Mouse (Mus musculus) activated CD4-positive, CD25-positive, alpha-beta regulatory T cell (primary cell): ENCODE measurements around the gene Clba1. TPM values are rescaled to one million over a fixed set of nuclear protein-coding genes. Genes with fewer than 3 reads are reported as not detected.

Experiments
- polyA plus RNA-seq, 2 experiments: library from polyadenylated mRNA; unstranded; fragments of 100-300 nt; shearing (Covaris generic); gene quantifications; one replicate each; pipeline ENCODE4 v1.2.1; 2017

Clba1 gene
- under 1 TPM in 1 of 2 experiments, not detected in 1; 0.80 TPM for polyA plus RNA-seq

DNA sequence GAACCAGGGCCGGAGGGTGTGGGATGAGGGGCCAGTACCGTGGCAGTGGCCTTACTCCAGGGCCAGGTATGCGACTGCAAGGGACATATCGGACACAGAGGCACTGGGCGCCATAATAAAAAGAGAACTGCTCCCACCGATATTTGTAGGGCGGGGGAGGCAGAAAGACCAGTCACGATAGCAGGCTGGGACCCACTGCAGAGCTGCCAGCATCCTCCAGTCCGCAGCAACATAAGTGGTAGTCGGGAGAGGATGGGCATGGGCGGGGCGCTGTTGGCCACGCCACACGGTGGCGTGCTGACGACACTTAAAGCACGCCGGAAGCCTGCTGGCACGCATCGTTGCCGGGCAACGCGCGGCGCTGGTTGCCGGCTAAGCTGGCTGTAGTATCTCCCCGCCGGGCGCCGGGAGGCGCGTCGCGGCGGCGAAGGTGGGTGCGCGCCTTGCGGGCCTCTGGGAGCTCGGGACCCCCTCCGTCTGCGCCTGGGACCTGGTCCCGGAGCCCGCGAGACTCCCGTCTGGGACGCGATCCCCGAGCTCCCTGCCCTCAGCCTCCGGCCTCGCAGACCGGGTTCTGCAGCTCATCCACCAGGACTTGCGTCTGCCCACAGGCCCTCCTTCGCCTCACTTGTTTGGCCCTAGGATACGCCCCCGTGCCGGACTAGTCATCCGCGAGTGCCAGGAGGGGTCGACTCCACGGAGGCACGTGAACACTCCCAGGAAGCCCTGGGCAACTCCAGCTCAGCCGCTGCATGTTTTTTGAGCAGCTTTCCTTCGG, at the start of gene Clba1:
TSS of gene Clba1 (plus strand) at position 351 of the 778 bp plus-strand sequence.

DNA sequence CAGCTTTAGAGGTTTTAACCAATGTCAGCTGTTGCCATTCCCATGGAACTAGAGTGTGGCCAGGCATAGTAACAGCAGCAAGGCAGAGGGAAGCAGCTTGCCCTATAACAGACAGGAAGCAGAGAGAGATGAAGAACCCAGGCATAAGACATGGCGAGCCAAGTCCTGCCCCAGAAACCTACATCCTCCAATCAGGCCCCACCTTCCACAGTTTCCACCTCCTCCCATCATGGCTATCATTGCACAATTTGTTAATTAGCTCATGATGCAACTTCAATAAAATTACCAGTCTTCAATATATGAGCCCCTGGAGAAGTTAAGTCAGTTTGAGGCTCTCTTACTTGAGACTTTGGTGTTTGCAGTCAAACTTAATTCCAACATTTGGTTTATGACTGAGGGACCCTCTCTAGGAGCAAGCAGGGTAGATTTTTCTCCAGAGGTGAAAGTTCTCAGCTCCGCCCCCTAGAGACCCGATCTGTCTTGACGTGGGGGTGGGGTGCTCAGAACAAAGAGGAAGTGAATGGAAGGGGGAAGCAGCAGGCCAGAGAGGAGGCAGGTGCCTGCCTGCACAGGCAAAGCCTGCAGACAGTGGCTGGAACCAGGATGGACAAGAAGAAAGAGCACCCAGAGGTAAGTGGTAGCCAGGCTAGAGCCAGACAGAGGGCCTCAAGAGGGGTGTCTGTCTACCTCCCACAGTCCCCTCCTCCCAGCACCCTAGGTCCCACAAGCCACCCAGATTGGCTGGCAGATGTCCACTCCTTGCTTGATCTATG, 48.4 kb upstream of the Clba1 start, which contains the start of gene Pld4:
TSS of gene Pld4 (plus strand) at position 502 of the 773 bp plus-strand sequence.

DNA sequence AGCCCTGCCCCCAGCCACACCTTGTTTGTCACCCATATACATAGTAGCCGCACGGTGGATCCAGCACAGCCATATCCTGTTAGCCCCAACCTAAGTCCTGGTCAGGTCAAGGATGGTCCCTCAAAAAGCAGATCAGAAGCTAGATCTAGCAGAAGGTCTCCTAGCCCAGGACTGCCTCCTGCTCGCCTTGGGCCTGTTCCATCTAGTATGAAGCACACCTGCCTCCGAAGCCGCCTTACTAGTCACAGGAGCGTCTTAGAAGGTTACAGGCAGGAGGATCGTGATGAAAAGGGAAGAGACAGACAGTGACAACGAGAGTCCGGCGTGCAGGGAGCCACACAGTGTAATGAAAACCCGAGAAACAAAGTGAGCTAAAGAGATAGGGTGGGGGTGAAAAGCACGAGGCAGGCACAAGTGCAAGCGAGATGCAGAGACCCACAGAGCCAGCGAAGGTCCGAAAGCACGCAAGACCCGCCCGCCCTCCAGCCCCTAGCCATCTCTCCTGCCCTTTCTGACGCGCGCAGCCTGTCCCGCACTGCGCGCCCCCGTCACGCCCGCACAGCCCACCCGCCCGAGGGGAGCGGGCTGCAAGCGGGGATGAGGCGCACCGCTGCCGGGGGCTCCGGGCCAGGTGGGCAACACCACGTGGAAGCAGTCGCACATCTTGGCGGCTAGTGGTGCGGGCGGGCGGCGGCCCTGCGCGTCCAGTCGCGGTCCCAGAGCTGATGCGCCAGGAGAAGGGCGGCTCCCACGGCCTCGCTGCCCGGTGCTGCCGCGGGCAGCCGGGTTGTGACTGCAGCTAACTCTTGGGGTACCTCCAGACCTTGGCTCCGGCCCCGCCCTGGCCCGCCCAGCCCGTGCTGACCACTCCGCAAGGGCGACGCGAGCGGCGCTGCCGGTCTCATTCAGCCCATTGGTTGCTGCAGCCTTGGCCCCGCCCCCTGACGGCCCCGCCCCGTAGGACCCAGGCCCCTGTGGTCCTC, 6.6 kb upstream of the Clba1 start, which contains the start of gene Ahnak2:
TSS of gene Ahnak2 (minus strand) at position 794 of the 983 bp plus-strand sequence.

DNA sequence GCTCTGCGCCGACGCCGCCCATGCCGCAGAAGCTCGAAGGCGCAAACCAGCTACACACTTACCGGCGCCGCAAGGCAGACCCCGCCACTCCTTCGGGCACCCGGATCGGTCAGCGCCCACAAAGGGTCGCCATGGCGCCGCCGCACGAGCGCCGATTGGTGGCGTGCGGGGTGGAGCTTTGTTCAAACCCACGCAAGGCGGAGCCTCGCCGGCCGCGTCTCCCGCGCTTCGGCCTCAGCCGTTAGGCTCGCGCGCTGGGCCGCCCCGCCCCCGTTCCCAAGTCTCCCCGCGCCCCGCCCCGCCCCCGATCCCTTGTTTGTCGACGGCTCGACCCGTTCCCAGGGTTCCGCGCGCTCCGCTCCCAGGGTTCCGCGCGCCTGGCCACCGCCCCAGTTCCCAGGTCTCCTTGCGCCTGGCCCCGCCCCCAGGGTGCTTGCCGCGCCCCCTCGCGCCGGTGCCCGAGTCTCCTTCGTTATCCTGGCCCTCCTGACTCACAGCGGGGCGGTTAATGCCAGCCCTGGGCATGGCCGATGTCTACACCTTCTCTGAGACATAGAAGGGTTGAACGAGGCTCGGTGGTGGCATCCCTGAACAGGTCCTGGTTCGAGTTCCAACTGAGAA, 20.6 kb downstream of the Clba1 start, which contains the start of gene Cdca4:
TSS of gene Cdca4 (minus strand) at position 180 of the 621 bp plus-strand sequence.

Other genes starting within 250 kb of the Clba1 start
- 10 to 100 TPM; 11.5 to 12.0 TPM for gene Inf2, start 220.2 kb upstream of the Clba1 start, polyA plus RNA-seq
- 1 to 10 TPM in 1 of 2 experiments, under 1 TPM in 1; 0.87 to 1.9 TPM for gene Adssl1, start 188.9 kb upstream of the Clba1 start, polyA plus RNA-seq
- 10 to 100 TPM; 39.7 to 49.1 TPM for gene Siva1, start 164.3 kb upstream of the Clba1 start, polyA plus RNA-seq
- 100 to 1,000 TPM; 147 to 189 TPM for gene Akt1, start 134.1 kb upstream of the Clba1 start, polyA plus RNA-seq
- 1 to 10 TPM; 1.6 to 6.0 TPM for gene Zbtb42, start 130.1 kb upstream of the Clba1 start, polyA plus RNA-seq
- 1 to 10 TPM; 7.2 to 9.7 TPM for gene Cep170b, start 88.5 kb upstream of the Clba1 start, polyA plus RNA-seq
- gene Pld4, start 48.3 kb upstream of the Clba1 start, polyA plus RNA-seq = 10 to 100 TPM in 1 of 2 experiments, 1 to 10 TPM in 1; 3.1 to 11.5 TPM
- not detected for gene Ahnak2, start 6.3 kb upstream of the Clba1 start, polyA plus RNA-seq
- gene Cdca4, start 20.5 kb downstream of the Clba1 start, polyA plus RNA-seq = 10 to 100 TPM; 66.6 to 83.4 TPM
- 10 to 100 TPM; 29.2 to 34.1 TPM for gene Gpr132, start 59.3 kb downstream of the Clba1 start, polyA plus RNA-seq
- gene Jag2, start 120.8 kb downstream of the Clba1 start, polyA plus RNA-seq = 1 to 10 TPM; 1.1 to 2.1 TPM
- 10 to 100 TPM; 53.5 to 60.1 TPM for gene Nudt14, start 133.2 kb downstream of the Clba1 start, polyA plus RNA-seq
- gene Btbd6, start 167.5 kb downstream of the Clba1 start, polyA plus RNA-seq = 10 to 100 TPM; 41.0 to 48.6 TPM
- gene Brf1, start 191.8 kb downstream of the Clba1 start, polyA plus RNA-seq = 100 to 1,000 TPM; 143 to 169 TPM
- 10 to 100 TPM; 11.4 to 22.8 TPM for gene Pacs2, start 205.6 kb downstream of the Clba1 start, polyA plus RNA-seq